Mouse (Mus musculus): ENCODE data around the gene Cachd1.

Gene Cachd1

GRCm38 (mm10) chr4:100948494-100949425, 172.3 kb downstream of the Cachd1 start:
- Histone ChIP-seq H3K4me3 (replicated peaks; ENCODE audit: low read length) (no peak overlapping the region), H3K36me3 (ENCODE audit: insufficient read depth, low read length) (no peaks in the 10 kb centered on the region), H3K4me1 (replicated peaks; ENCODE audit: low read depth, low read length) (peaks cover 20% of the 10 kb centered on the region; the same call in 1 of the 2 replicates), H3K9me3 (ENCODE audit: low read length) (no peaks in the 10 kb centered on the region), H3K27me3 (ENCODE audit: insufficient read depth, low read length) (no peaks in the 10 kb centered on the region)
- TF ChIP-seq POU5F1 (IDR thresholded peaks at IDR 0.05; ENCODE audit: borderline replicate concordance, low read length): no peak
- no peak for TF ChIP-seq NANOG (IDR thresholded peaks at IDR 0.05; ENCODE audit: borderline replicate concordance, low read length)
- TF ChIP-seq CTCF (conservative IDR thresholded peaks at IDR 0.05; ENCODE audit: low read length): no peak

- Histone ChIP-seq H3K4me3 (replicated peaks; ENCODE audit: low read length) (no peak overlapping the region), H3K4me1 (replicated peaks; ENCODE audit: low read depth, low read length) (peaks cover 4% of the 10 kb centered on the region; the same call in 1 of the 2 replicates), H3K27me3 (ENCODE audit: insufficient read depth, low read length) (no peaks in the 10 kb centered on the region), H3K9me3 (ENCODE audit: low read length) (no peaks in the 10 kb centered on the region), H3K36me3 (ENCODE audit: insufficient read depth, low read length) (no peaks in the 10 kb centered on the region)
- TF ChIP-seq POU5F1 (IDR thresholded peaks at IDR 0.05; ENCODE audit: borderline replicate concordance, low read length): no peak
- TF ChIP-seq NANOG (IDR thresholded peaks at IDR 0.05; ENCODE audit: borderline replicate concordance, low read length): no peak
- no peak for TF ChIP-seq CTCF (conservative IDR thresholded peaks at IDR 0.05; ENCODE audit: low read length)
Measured at GRCm38 (mm10) chr4:100950316-100950715, 173.8 kb downstream of the Cachd1 start.

- H3K27me3 ChIP-seq (ENCODE audit: insufficient read depth, low read length): no peaks in the 10 kb centered on the region
- no peaks in the 10 kb centered on the region for H3K36me3 ChIP-seq (ENCODE audit: insufficient read depth, low read length)
- H3K4me3 ChIP-seq (replicated peaks; ENCODE audit: low read length): no peak overlapping the region
- TF ChIP-seq CTCF (conservative IDR thresholded peaks at IDR 0.05; ENCODE audit: low read length): no peak
- TF ChIP-seq POU5F1 (IDR thresholded peaks at IDR 0.05; ENCODE audit: borderline replicate concordance, low read length): no peak
- no peak for TF ChIP-seq NANOG (IDR thresholded peaks at IDR 0.05; ENCODE audit: borderline replicate concordance, low read length)
- H3K4me1 ChIP-seq (replicated peaks; ENCODE audit: low read depth, low read length): peaks cover 3% of the 10 kb centered on the region; the same call in 1 of the 2 replicates
- H3K9me3 ChIP-seq (ENCODE audit: low read length): no peaks in the 10 kb centered on the region
Measured at GRCm38 (mm10) chr4:100951876-100952275, 175.4 kb downstream of the Cachd1 start.

- H3K9me3 ChIP-seq (ENCODE audit: low read length): no peaks in the 10 kb centered on the region
- no peaks in the 10 kb centered on the region for H3K27me3 ChIP-seq (ENCODE audit: insufficient read depth, low read length)
- no peaks in the 10 kb centered on the region for H3K36me3 ChIP-seq (ENCODE audit: insufficient read depth, low read length)
- no peaks in the 10 kb centered on the region for H3K4me1 ChIP-seq (replicated peaks; ENCODE audit: low read depth, low read length)
- TF ChIP-seq CTCF (conservative IDR thresholded peaks at IDR 0.05; ENCODE audit: low read length) (no peak), POU5F1 (IDR thresholded peaks at IDR 0.05; ENCODE audit: borderline replicate concordance, low read length) (no peak), NANOG (IDR thresholded peaks at IDR 0.05; ENCODE audit: borderline replicate concordance, low read length) (no peak)
- H3K4me3 ChIP-seq (replicated peaks; ENCODE audit: low read length): no peak overlapping the region
Measured at GRCm38 (mm10) chr4:100963341-100963740, 186.9 kb downstream of the Cachd1 start.

- H3K27me3 ChIP-seq (ENCODE audit: insufficient read depth, low read length): no peaks in the 10 kb centered on the region
- no peak for TF ChIP-seq CTCF (conservative IDR thresholded peaks at IDR 0.05; ENCODE audit: low read length)
- TF ChIP-seq NANOG (IDR thresholded peaks at IDR 0.05; ENCODE audit: borderline replicate concordance, low read length): no peak
- no peak for TF ChIP-seq POU5F1 (IDR thresholded peaks at IDR 0.05; ENCODE audit: borderline replicate concordance, low read length)
- no peaks in the 10 kb centered on the region for H3K36me3 ChIP-seq (ENCODE audit: insufficient read depth, low read length)
- no peaks in the 10 kb centered on the region for H3K4me1 ChIP-seq (replicated peaks; ENCODE audit: low read depth, low read length)
- no peaks in the 10 kb centered on the region for H3K9me3 ChIP-seq (ENCODE audit: low read length)
- no peak overlapping the region for H3K4me3 ChIP-seq (replicated peaks; ENCODE audit: low read length)
Measured at GRCm38 (mm10) chr4:100963796-100964195, 187.3 kb downstream of the Cachd1 start.

GRCm38 (mm10) chr4:100967703-100968392, 191.4 kb downstream of the Cachd1 start:
- no peaks in the 10 kb centered on the region for H3K27me3 ChIP-seq (ENCODE audit: insufficient read depth, low read length)
- no peak for TF ChIP-seq POU5F1 (IDR thresholded peaks at IDR 0.05; ENCODE audit: borderline replicate concordance, low read length)
- no peak for TF ChIP-seq CTCF (conservative IDR thresholded peaks at IDR 0.05; ENCODE audit: low read length)
- TF ChIP-seq NANOG (IDR thresholded peaks at IDR 0.05; ENCODE audit: borderline replicate concordance, low read length): no peak
- H3K9me3 ChIP-seq (ENCODE audit: low read length): no peaks in the 10 kb centered on the region
- H3K36me3 ChIP-seq (ENCODE audit: insufficient read depth, low read length): no peaks in the 10 kb centered on the region
- no peaks in the 10 kb centered on the region for H3K4me1 ChIP-seq (replicated peaks; ENCODE audit: low read depth, low read length)
- no peak overlapping the region for H3K4me3 ChIP-seq (replicated peaks; ENCODE audit: low read length)

- H3K36me3 ChIP-seq (ENCODE audit: insufficient read depth, low read length): no peaks in the 10 kb centered on the region
- H3K4me1 ChIP-seq (replicated peaks; ENCODE audit: low read depth, low read length): 0 out of 2 replicates have a peak, but pooled peaks cover 2% of the 10 kb centered on the region
- no peaks in the 10 kb centered on the region; the same call in 1 of the 2 replicates for H3K9me3 ChIP-seq (ENCODE audit: low read length)
- H3K4me3 ChIP-seq (replicated peaks; ENCODE audit: low read length): no peak overlapping the region
- no peaks in the 10 kb centered on the region for H3K27me3 ChIP-seq (ENCODE audit: insufficient read depth, low read length)
- TF ChIP-seq CTCF (conservative IDR thresholded peaks at IDR 0.05; ENCODE audit: low read length) (no peak), POU5F1 (IDR thresholded peaks at IDR 0.05; ENCODE audit: borderline replicate concordance, low read length) (no peak), NANOG (IDR thresholded peaks at IDR 0.05; ENCODE audit: borderline replicate concordance, low read length) (no peak)
Measured at GRCm38 (mm10) chr4:100973641-100974454, 197.4 kb downstream of the Cachd1 start.
